Mouse (Mus musculus) right cerebral cortex, postnatal 4 days (tissue): ENCODE measurements around the gene Adam8.

Source experiments
- DNase-seq: peaks from one replicate; pipeline ENCODE4 v3.0.0-alpha.2; 2022

Adam8 gene

GRCm38 (mm10) chr7:139992406-139992805, at the start of gene Adam8:
Gene Adam8, minus strand, starts transcription at chr7:139992562.
- DNase-seq, result no peak

GRCm38 (mm10) chr7:140037171-140037555, 44.8 kb upstream of the Adam8 start:
- DNase-seq, result no peak

DNA sequence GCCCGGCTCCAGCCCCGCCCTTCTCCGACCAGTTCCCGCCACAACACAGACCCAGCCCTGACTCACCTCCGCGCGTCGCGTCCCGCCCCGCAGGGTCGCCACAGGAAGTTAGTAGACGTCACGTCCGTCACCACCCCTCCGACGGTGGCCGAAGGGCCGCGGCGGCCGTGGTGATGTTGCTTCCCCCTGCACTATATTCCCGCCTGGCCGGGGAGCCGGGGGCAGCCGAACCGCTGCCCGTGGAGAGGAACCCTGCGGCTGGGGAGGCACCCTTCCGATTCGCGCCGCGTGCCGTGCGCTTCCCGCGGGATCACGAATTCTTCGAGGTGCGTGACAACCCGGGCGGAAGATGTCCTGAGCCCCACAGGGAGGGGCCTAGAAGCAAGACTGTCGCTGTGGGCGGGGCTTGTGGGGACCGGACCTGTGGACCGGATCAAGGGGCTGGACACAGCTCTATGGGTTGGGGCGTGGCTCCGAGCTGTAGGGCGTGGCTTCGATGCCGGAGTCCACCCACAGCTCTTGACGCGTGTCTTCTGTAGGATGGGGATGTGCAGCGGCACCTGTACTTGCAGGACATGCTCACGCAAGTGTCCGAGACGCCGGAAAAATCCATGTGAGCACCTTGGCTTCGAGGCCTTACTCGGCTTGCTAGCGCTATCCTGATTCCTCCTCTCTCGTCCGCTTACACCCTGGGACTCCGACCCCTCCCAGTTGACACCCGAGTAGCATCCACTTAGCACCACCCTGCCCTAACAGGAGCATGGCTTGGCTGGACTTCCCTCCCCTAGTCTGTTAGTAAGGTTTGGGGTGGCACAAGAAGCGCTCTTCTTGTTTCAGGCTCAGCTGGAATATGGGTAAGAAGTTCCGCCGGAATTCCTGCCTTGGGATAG, 44.2 kb upstream of the Adam8 start, which contains the start of the genes Zfp511 and Tubgcp2:
Gene Zfp511 (plus strand): TSS at position 111 of the 890 bp plus-strand sequence.
Gene Tubgcp2 (minus strand): TSS at position 389 of the 890 bp plus-strand sequence.
- peak; percentile 84 for DNase-seq

GRCm38 (mm10) chr7:140035456-140035855, 43.1 kb upstream of the Adam8 start:
- no peak for DNase-seq

GRCm38 (mm10) chr7:140033386-140033785, 41.0 kb upstream of the Adam8 start:
- DNase-seq, result no peak

GRCm38 (mm10) chr7:140032366-140032765, 40.0 kb upstream of the Adam8 start:
- DNase-seq, result no peak

- DNase-seq, result no peak
These were observed 39.4 kb upstream of the Adam8 start for GRCm38 (mm10) chr7:140031771-140032170.

DNA sequence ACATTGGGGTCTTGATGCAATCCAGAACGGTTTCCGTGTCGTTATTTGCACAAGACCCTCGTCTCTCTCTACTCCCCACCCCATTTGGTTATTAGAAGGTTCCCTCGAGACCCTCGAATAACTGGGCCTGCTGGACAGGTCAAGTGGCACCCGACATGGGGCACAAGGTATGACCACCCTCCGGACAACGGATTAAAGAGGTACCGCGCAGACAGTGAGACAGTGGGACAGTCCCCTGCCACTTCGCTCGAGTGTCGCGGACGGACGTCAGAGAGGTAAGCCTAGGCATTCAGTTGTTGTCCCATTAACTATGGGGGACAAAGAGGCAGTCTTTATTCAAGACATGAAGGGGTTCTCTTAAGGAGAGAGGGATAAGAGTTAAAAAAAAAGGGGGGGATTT, 19.0 kb upstream of the Adam8 start:
- no peak for DNase-seq

DNA sequence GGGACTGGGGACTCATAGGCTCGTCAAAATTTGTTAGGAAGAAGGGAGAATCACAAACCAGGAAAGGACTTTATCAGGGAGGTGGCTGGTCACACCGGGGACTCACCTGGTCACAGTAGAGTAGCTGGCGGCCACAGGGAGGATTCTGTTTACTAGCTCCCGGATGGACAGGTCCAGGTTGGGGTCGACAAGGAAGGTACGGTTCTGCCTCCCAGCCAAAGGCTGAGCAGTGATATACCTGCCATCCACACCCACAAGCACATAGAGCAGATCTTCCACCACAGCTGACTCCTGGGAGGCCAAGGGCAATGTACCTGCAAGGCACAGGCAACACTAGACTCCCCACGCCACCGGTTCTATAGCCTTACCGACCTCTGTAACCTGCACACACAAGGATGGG, 15.4 kb upstream of the Adam8 start:
- DNase-seq, result no peak

- peak; percentile 1 for DNase-seq
These were observed 14.7 kb upstream of the Adam8 start for GRCm38 (mm10) chr7:140006861-140007611.

DNA sequence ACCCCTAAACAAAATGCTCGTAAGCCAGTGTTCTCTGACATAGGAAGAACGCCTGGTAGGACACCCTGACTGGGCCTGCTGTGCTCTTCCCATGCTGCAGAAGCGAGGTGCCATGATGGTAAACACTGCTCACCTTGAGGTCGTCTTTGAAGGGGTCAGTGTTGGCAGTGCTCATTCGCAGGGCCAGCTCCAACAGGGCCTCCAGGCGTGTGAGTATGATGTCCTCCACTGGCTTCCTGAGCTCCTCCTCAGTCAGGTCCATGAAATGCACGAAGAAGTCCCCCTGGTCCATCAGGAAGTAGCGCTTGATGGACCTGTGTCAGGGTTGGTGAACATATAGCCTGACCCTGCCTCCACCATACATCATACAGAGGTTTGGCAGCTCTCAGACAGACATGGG, 12.3 kb upstream of the Adam8 start:
- no peak for DNase-seq

GRCm38 (mm10) chr7:140001086-140001740, 8.9 kb upstream of the Adam8 start:
- no peak for DNase-seq

DNA sequence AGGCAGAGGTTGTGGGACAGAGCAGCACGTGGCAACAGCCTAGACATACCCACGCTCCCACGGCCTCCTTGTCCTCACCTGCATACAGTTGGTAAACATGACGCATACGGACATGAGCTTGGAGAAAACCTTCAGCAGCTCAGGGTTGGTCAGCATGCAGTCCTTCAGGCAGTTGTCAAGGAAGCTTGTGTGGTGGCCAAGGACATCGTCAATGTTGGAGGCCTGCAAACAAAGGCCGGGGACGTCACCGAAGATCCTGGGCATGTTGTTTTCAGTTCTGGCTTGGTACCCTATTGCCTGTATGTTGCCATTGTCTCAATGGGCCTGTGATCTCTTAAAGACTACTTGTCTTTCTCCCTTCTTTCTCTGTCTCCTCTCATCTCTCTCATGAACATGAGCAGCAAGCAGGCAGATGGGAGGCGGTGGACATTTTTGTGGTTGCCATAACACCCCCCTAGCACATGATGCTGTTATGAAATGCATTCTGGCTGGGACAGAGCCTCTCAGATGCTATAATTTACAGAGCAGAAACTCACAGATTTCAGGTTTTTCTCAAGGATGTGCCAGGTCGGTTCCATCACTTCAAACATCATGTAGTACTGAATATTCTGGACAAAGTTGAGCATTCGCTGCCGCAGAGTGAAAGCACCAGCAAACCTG, 6.5 kb upstream of the Adam8 start:
- no peak for DNase-seq

- DNase-seq, result peak; percentile 72
These were observed 2.3 kb upstream of the Adam8 start for GRCm38 (mm10) chr7:139994676-139995075.

DNA sequence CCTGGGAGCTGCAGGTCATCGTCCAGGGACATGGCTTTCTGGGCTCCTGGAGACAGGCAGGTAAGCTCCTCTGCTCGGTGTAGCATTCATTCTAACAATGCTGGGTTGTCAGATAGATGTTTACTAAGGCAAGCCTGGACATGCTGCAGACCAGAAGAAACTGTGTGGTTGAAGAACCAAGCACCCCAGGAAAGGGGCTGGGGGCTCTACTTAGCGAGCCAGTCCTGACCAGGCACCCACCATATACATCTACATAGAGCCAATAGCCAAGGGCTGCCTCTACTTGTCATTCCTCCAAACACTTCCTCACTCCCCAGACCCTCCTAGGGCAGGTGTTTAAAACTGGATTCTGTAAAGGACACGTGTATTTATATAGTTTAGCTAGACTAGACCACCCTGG, 1.8 kb upstream of the Adam8 start:
- no peak for DNase-seq

DNA sequence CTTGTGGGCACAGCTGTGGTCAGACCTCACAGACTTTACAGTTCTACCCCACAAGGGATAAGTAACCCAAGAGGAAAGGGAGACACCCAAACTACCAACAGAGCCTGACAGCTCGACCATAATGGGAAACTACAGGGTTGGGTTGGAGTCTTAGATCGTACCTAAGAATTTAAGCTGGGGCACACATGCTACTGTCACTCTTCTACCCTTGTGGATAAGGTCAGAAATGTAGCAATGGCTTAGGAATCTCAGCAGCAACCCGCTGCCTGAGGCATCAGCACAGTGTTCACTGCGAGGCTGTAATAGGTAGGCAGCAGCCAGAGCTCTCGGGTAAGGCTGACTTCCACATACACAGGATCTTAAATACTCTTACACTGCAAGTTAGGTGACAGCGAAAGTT, 1.2 kb upstream of the Adam8 start:
- no peak for DNase-seq

- no peak for DNase-seq
These were observed 1.4 kb downstream of the Adam8 start for GRCm38 (mm10) chr7:139990864-139991394.

DNA sequence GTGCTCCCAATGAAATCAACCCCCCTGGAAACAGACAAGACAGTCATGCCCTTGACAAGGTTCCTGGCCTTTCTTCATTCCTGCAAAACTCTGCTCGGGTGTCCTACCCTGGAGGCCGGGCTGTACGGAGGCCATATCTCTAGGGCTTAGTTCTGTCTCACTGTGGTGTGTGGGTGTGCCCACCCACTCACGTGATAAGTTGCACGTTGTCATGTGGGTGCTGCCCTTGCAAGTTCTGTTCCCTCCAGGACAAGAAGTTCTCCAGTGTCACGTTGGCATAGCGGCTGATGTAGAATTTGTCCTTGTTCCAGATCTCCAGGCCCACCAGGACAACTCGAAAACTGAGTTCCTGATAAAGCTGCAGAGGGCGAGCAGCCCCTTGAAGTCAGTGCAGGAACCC, 4.1 kb downstream of the Adam8 start:
- DNase-seq, result no peak

DNA sequence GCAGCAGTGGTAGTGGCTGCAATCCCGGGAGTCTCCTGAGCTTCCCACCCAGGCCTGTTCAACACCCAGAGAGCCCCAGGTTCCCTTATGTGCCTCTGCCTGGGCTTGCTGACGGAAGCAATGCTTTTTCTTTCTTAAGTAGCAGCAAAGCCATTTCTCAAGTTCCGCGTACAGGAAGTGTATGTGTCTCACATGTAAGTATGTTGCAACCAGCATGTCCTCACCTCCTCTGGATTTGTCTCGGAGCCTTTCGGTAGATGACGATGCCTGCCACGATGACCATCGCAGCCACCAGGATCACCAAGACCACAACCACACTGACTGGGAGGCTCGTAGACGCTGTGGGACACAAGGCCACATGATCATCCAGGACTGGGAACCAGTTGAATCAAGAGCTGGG, 7.9 kb downstream of the Adam8 start:
- no peak for DNase-seq

DNA sequence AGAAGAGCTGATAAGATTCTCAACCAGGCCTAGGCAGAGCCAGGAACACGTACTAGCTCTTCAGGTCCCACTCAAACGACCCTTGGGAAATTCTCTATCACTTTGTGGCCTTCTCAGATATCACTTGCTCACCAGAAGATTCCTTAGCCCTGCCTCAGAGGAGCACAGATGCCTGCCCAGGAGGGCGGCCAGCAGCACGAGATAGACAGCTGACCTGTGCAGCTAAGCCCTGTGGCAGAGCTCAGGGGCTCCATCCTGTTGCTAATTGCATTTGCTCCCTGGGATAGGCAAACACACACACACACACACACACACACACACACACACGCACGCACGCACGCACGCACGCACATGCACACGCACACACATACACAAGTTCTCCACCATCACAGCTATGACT, 10.3 kb downstream of the Adam8 start:
- no peak for DNase-seq

DNA sequence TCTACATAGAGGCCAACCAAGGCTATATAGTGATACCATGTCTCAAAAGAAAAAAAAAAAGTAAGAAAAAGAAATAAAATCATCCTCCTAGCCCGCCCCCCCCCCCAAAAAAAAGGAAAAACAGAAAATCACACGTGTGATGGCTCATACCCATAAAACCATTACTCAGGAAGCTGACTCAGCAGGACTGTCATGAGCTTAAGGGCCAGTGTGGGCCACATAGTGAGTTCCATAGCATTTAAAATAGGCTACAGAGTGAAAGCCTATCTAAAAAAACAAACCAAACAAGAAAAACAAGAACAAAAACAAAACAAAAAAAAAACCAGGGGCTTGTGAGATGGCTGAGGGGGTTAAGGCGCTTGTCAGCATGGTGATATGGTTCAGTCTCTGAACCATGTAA, 11.6 kb downstream of the Adam8 start:
- no peak for DNase-seq

GRCm38 (mm10) chr7:139979011-139979719, 13.2 kb downstream of the Adam8 start:
- DNase-seq, result no peak
